Mouse (Mus musculus) monocyte, adult 2 months (primary cell): ENCODE results near the gene Apoc4.

Experiments
- DNase-seq, 2 experiments: peaks; one replicate each; pipeline ENCODE4 v3.0.0; 2022; ENCODE audit warnings: low spot score in 2 of 2, low read depth in 1 of 2

Gene Apoc4

GRCm38 (mm10) chr7:19678901-19679300 lies 2.4 kb downstream of the Apoc4 start:
- no peak for DNase-seq

- no peak for DNase-seq
These were observed 3.4 kb downstream of the Apoc4 start, which contains the start of gene Apoc2 for GRCm38 (mm10) chr7:19677872-19678271. Gene Apoc2, minus strand, starts transcription at chr7:19677941.

GRCm38 (mm10) chr7:19676662-19677061 lies 4.6 kb downstream of the Apoc4 start:
- DNase-seq, result no peak

DNA sequence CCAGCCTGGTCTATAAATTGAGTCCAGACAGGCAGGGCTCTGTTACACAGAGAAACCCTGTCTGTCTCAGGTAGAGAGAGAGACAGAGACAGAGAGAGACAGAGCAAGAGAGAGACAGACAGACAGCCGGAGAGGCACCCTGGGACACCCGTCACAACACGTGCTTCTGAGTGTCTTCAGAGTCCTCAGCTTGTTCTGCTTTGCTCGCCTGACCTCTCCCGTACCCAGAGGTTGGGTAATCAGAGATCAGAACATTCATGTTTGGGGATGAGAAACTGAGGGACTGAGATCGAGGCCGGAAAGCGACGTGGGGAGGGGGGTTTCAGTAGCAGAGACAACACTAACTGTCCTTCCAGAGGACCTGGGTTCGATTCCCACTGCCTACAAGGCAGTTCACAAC lies 5.5 kb downstream of the Apoc4 start:
- peak in 1 of 2 experiments; percentile 32 for DNase-seq

DNA sequence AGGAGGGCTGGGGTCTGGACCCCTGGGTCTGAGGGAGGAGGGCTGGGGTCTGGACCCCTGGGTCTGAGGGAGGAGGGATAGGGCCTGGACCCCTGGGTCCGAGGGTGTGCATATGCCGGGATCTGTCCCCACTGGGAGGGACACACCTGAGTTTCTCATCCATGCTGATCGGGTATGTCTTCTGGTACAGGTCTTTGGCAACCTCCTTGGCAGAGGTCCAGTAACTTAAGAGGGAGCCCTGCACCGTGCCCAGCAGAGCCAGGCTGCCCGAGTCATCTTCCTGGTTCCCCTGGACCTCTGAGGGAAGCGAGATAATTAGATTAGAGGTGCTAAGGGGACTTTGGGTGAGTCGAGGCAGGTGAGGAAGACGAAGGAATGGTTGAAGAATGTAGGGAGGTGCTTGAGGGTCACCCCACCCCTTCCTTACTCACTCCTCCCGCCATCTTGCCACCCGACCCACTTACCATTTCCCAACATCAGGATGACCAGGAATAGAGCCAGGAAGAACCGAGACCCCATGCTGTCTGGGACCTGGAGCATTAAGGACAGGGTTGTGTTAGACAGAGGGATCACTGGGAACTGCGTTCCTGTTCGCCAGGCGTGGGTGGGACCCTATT lies 8.1 kb downstream of the Apoc4 start:
- DNase-seq, result no peak

GRCm38 (mm10) chr7:19671511-19671910 lies 9.8 kb downstream of the Apoc4 start:
- DNase-seq, result no peak

DNA sequence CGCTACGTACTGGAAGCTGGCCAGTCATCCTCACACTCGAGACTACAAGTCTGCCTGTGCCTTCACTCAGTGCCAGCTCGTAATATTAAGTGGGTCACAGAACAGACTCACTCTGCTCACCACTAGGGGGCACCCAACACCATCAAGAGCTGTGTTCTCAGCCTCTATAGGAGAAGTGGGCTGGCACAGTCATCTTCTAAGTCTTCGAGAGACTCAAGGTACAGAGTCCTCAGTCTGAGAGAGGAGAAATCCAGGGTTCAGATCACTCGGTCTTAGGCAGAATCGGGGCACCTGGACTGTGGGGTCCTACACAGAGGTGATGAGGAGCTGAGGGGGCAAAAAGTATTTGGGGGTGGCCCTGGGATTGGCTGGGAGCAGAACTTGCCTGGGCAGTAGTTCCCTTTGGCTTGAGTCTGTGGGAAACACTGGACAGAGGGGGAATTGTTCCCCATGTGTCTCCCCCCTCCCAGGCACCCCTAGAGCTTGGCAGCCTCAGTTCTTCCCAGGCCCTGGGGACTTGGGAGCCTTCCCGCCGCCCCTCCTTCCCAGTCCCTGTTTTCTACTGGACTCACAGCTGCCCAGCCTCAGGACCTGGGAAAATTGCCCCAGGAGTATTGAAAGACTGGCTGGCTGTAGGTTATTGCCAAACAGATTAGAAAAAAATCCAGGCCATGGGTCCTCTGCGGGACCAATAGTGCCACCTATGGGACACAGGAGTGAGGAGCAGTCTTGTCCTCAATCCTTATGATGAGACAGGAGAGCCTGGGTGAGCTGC lies 12.1 kb downstream of the Apoc4 start:
- peak; percentile 78 to 84 for DNase-seq

GRCm38 (mm10) chr7:19667434-19667833 lies 13.8 kb downstream of the Apoc4 start:
- DNase-seq, result no peak

DNA sequence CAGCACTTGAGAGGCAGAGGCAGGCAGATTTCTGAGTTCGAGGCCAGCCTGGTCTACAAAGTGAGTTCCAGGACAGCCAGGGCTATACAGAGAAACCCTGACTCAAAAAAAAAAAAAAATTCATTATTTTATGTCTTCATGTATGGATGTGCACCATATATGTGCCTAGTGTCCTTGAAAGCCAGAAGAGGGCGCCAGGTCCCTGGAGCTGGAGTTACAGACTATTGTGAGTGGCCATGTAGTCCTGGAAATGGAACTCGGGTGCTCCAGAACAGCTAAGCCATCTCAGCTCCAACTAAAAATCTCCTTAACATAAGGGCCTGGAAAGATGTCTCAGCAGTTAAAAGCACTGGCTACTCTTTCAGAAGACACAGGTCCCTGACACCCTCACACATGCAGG lies 14.5 kb downstream of the Apoc4 start:
- DNase-seq, result no peak

DNA sequence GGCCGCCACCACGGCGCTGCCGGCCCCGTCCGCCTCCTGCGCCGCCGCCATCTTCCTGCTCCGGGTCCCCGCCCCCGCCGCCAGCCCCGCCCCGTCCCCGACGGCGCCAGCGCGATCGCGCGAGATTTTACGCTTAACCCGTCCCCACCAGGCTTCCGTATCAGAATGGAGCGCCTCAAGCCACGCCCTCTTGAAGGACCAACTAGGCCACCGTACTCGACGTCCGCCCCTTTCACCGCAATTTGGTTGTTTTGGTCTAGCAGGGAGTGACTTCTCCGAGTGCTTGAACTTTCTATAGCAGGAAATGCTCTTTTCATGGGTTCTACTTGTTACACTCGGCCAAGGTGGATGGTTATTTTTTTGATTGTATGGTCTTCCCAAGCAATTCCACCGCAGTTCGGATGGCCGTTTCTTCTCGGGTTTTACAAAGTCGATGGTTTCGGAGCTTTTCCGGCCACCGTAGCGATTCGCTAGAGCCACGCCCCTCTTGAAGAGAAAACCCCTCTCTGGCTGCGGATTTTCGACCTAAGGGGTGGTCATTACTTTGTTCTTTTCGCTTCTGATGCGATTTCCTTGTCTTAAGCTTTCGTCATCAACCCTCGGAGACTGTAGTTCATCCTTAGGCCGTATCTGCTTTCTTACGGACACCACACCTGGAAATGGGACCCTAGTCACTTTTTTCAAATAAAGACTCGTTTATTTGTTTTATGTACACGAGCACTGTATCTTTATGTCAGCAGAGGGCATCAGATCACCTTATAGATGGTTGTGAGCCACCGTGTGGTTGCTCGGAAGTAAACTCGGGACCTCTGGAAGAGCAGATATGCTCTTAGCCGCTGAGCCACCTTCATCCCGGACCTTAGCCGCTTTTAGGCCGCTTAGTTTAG lies 16.1 kb downstream of the Apoc4 start, which contains the start of gene Clptm1:
TSS of gene Clptm1 (minus strand) at position 79 of the 887 bp plus-strand sequence.
- peak; percentile 89 to 95 for DNase-seq

DNA sequence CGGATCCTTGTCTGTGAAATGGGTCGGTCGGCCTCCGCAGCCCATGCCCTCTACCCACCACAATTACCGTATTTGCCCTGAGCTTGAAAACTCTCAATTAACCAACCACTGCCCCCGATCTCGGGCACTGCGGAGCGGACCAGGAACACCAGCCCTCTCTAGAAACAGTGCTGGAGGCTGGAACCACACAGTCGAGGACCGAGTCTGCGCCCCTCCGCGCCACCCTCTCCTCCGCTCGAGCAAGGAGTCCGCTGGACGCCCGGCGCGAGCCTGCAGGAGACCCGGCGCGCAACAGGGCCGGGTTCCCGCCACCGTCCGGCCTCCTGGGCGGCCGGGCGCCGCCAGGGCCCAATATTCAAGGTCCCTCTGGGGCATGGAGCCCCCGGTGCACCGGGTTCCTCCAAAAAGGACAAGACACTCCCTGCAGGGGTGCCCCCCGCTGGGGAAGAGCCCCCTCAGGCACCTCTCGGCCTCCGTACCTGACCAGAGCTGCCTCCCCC lies 16.8 kb downstream of the Apoc4 start:
- DNase-seq, result no peak

GRCm38 (mm10) chr7:19663940-19664339 lies 17.3 kb downstream of the Apoc4 start:
- DNase-seq, result no peak

DNA sequence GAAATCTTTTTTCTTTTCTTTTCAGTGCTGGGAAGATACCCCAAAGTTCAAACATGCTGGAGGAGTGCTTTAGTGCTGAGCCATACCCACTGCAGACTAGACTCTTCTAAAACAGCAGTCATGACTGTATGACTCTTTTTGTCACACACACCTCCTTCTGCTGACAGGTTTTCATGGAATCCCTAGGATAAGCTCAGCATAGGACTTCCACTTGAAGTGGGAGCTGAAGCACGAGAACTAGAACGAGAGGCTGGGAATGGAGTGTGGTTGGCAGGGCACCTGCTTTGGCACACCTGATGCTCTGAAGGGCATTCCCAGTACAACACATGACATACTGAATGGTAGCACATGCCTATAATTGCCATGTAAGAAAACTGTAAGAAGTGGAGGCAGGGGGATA lies 28.7 kb downstream of the Apoc4 start:
- DNase-seq, result no peak

- no peak for DNase-seq
These were observed 30.1 kb downstream of the Apoc4 start for GRCm38 (mm10) chr7:19651063-19651786.

- no peak for DNase-seq
These were observed 40.1 kb downstream of the Apoc4 start for GRCm38 (mm10) chr7:19641223-19641622.

DNA sequence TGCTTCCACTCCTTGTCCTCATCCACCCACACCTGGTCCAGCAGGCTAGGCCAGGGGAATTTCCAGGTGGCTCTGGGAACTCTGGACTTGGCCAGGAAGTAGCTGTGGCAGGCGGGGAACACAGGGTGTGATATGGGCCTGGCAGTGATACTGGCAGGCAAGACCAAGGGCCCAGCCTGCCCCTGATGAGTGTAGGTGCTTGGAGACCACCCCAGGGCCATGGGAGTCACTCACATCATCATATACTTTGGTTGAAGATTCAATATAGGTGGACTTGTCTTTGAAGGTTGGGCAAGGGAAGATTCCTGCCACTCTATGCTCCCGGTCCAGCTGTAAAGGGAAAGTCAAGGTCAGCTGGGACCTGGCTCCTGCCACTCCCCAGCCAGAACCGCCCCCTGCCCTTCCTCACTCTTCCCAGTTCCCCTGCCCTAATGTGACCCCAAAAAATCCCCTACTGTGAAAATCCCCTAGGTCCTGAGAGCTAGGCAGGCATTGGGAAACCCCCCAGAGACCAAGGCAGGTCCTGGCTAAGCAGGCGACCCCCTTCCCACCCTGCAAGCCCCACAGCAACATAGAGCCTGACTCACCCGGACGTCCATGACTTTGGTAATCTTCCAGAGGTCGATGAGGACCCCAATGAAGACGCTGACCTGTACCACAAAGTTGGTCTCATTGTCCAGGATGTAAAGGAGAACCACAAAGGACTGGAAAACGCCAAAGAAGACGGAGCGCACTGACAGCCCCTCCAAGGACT lies 46.0 kb downstream of the Apoc4 start:
- DNase-seq, result no peak

- DNase-seq, result no peak
These were observed 46.7 kb downstream of the Apoc4 start for GRCm38 (mm10) chr7:19634591-19634990.

DNA sequence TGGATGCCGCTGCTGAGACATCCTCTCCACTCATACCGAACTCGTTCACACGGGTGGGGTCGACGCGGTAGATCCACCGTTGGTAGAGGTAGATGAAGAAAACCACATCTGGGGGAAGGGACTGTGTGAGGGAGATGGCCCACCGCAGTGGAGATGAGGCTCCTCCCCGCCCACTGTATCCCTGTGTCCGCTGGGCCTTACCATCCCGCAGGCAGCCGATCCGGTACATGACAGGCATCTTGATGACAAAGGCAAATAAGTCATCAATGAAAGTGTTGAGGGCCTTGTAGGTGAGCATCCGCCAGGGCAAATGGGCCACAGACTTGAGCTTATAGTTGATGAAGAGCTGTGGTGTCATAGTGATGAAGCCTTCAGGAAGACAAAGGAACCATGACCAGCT lies 47.4 kb downstream of the Apoc4 start:
- DNase-seq, result no peak

- no peak for DNase-seq
These were observed 48.1 kb downstream of the Apoc4 start for GRCm38 (mm10) chr7:19633197-19633596.

- no peak for DNase-seq
These were observed 48.6 kb downstream of the Apoc4 start for GRCm38 (mm10) chr7:19632720-19633119.
